Mouse (Mus musculus): ENCODE measurements around the gene Trim67. TPM values are rescaled to one million over a fixed set of nuclear protein-coding genes. Genes with fewer than 3 reads are reported as not detected.
"Not testable (repeated sequence)": the region's sequence is repeated elsewhere in the genome, so short reads cannot be mapped to it uniquely, and the experiment has no call there.

Trim67 gene
- polyA plus RNA-seq, 1 experiment from 2014 or later, result not detected

GRCm38 (mm10) chr8:124842929-124843328 lies 50.0 kb downstream of the Trim67 start:
- H3K36me3 ChIP-seq, result peaks cover 75% of the 10 kb centered on the region
- not testable (repeated sequence) for DNase-seq (ENCODE audit: low spot score); H3K27ac ChIP-seq; H3K4me1 ChIP-seq; H3K9me3 ChIP-seq (replicated peaks); H3K27me3 ChIP-seq (ENCODE audit: low read depth, poor library complexity, severe bottlenecking); H3K4me3 ChIP-seq
- WGBS, result 61% methylated on average over 1 of the region's 1 CpGs

GRCm38 (mm10) chr8:124845131-124845530 lies 52.2 kb downstream of the Trim67 start:
- Histone ChIP-seq H3K4me3 (no peak overlapping the region), H3K36me3 (peaks cover 53% of the 10 kb centered on the region), H3K9me3 (replicated peaks) (no peaks in the 10 kb centered on the region), H3K27ac (no peak overlapping the region), H3K4me1 (peaks cover 4% of the 10 kb centered on the region), H3K27me3 (ENCODE audit: low read depth, poor library complexity, severe bottlenecking) (no peaks in the 10 kb centered on the region)
- DNase-seq (ENCODE audit: low spot score), result no peak
- WGBS, result 71% methylated on average over 3 of the region's 3 CpGs

GRCm38 (mm10) chr8:124845573-124845972 lies 52.7 kb downstream of the Trim67 start:
- Histone ChIP-seq H3K27me3 (ENCODE audit: low read depth, poor library complexity, severe bottlenecking) (no peaks in the 10 kb centered on the region), H3K4me3 (no peak overlapping the region), H3K4me1 (peaks cover 4% of the 10 kb centered on the region), H3K9me3 (replicated peaks) (no peaks in the 10 kb centered on the region), H3K27ac (no peak overlapping the region), H3K36me3 (peaks cover 49% of the 10 kb centered on the region)
- DNase-seq (ENCODE audit: low spot score), result no peak
- 77% methylated on average over 5 of the region's 5 CpGs for WGBS

GRCm38 (mm10) chr8:124853511-124853910 lies 60.6 kb downstream of the Trim67 start:
- Histone ChIP-seq H3K4me3 (no peak overlapping the region), H3K36me3 (peaks cover 63% of the 10 kb centered on the region), H3K27ac (no peak overlapping the region), H3K4me1 (no peaks in the 10 kb centered on the region), H3K9me3 (replicated peaks) (no peaks in the 10 kb centered on the region; the same call in 1 of the 2 replicates), H3K27me3 (ENCODE audit: low read depth, poor library complexity, severe bottlenecking) (no peaks in the 10 kb centered on the region)
- DNase-seq (ENCODE audit: low spot score), result no peak
- WGBS, result 98% methylated on average over 1 of the region's 1 CpGs

GRCm38 (mm10) chr8:124859466-124859865 lies 66.6 kb downstream of the Trim67 start:
- H3K27me3 ChIP-seq (ENCODE audit: low read depth, poor library complexity, severe bottlenecking), result no peaks in the 10 kb centered on the region
- peaks cover 69% of the 10 kb centered on the region for H3K36me3 ChIP-seq
- peaks cover 12% of the 10 kb centered on the region for H3K4me1 ChIP-seq
- no peaks in the 10 kb centered on the region; the same call in 1 of the 2 replicates for H3K9me3 ChIP-seq (replicated peaks)
- DNase-seq (ENCODE audit: low spot score), result no peak
- H3K27ac ChIP-seq, result no peak overlapping the region
- no peak overlapping the region for H3K4me3 ChIP-seq

GRCm38 (mm10) chr8:124860188-124860587 lies 67.3 kb downstream of the Trim67 start:
- peaks cover 63% of the 10 kb centered on the region for H3K36me3 ChIP-seq
- no peak for DNase-seq (ENCODE audit: low spot score)
- 94% methylated on average over 3 of the region's 3 CpGs for WGBS
- no peak overlapping the region for H3K27ac ChIP-seq
- H3K9me3 ChIP-seq (replicated peaks), result no peaks in the 10 kb centered on the region; the same call in 1 of the 2 replicates
- H3K4me3 ChIP-seq, result no peak overlapping the region
- peaks cover 12% of the 10 kb centered on the region for H3K4me1 ChIP-seq
- H3K27me3 ChIP-seq (ENCODE audit: low read depth, poor library complexity, severe bottlenecking), result no peaks in the 10 kb centered on the region

GRCm38 (mm10) chr8:124862321-124863162 lies 69.7 kb downstream of the Trim67 start, which contains the start of the genes Gnpat and 2810004N23Rik:
Gene Gnpat (plus strand): TSS chr8:124863033.
Gene 2810004N23Rik (minus strand): TSS chr8:124863120.
- peak within 1 kb of the TSS; percentile 97 for H3K4me3 ChIP-seq
- no peaks in the 10 kb centered on the region for H3K9me3 ChIP-seq (replicated peaks)
- H3K27me3 ChIP-seq (ENCODE audit: low read depth, poor library complexity, severe bottlenecking), result no peaks in the 10 kb centered on the region
- DNase-seq (ENCODE audit: low spot score), result peak; percentile 100
- peaks cover 60% of the 10 kb centered on the region for H3K36me3 ChIP-seq
- H3K4me1 ChIP-seq, result peaks cover 12% of the 10 kb centered on the region
- peak within 1 kb of the TSS; percentile 99 for H3K27ac ChIP-seq
- WGBS, result 2% methylated on average over 55 of the region's 55 CpGs

- Histone ChIP-seq H3K4me3 (peak overlapping the region; percentile 97), H3K27me3 (ENCODE audit: low read depth, poor library complexity, severe bottlenecking) (no peaks in the 10 kb centered on the region), H3K9me3 (replicated peaks) (no peaks in the 10 kb centered on the region), H3K4me1 (peaks cover 12% of the 10 kb centered on the region), H3K27ac (peak overlapping the region; percentile 99), H3K36me3 (peaks cover 53% of the 10 kb centered on the region)
- under 1% methylated on average over 33 of the region's 33 CpGs for WGBS
- DNase-seq (ENCODE audit: low spot score), result no peak
Measured at GRCm38 (mm10) chr8:124863163-124863677, 70.3 kb downstream of the Trim67 start.

- Histone ChIP-seq H3K4me1 (peaks cover 12% of the 10 kb centered on the region), H3K9me3 (replicated peaks) (no peaks in the 10 kb centered on the region), H3K4me3 (peak overlapping the region; percentile 97), H3K36me3 (peaks cover 48% of the 10 kb centered on the region), H3K27me3 (ENCODE audit: low read depth, poor library complexity, severe bottlenecking) (no peaks in the 10 kb centered on the region), H3K27ac (peak overlapping the region; percentile 99)
- 20% methylated on average over 8 of the region's 8 CpGs for WGBS
- DNase-seq (ENCODE audit: low spot score), result peak; percentile 42
Measured at GRCm38 (mm10) chr8:124863729-124864128, 70.8 kb downstream of the Trim67 start.

- no peak for DNase-seq (ENCODE audit: low spot score)
- H3K4me3 ChIP-seq, result no peak overlapping the region
- H3K27ac ChIP-seq, result no peak overlapping the region
- H3K9me3 ChIP-seq (replicated peaks), result no peaks in the 10 kb centered on the region
- peaks cover 41% of the 10 kb centered on the region for H3K36me3 ChIP-seq
- 70% methylated on average over 3 of the region's 3 CpGs for WGBS
- peaks cover 9% of the 10 kb centered on the region for H3K4me1 ChIP-seq
- no peaks in the 10 kb centered on the region for H3K27me3 ChIP-seq (ENCODE audit: low read depth, poor library complexity, severe bottlenecking)
Measured at GRCm38 (mm10) chr8:124866669-124867068, 73.8 kb downstream of the Trim67 start.

GRCm38 (mm10) chr8:124867126-124867525 lies 74.2 kb downstream of the Trim67 start:
- Histone ChIP-seq H3K27ac (no peak overlapping the region), H3K9me3 (replicated peaks) (no peaks in the 10 kb centered on the region), H3K4me1 (peaks cover 6% of the 10 kb centered on the region), H3K36me3 (peaks cover 46% of the 10 kb centered on the region), H3K4me3 (no peak overlapping the region), H3K27me3 (ENCODE audit: low read depth, poor library complexity, severe bottlenecking) (no peaks in the 10 kb centered on the region)
- WGBS, result 38% methylated on average over 2 of the region's 2 CpGs
- no peak for DNase-seq (ENCODE audit: low spot score)

GRCm38 (mm10) chr8:124869708-124870107 lies 76.8 kb downstream of the Trim67 start:
- no peaks in the 10 kb centered on the region for H3K27me3 ChIP-seq (ENCODE audit: low read depth, poor library complexity, severe bottlenecking)
- no peak overlapping the region for H3K27ac ChIP-seq
- H3K36me3 ChIP-seq, result peaks cover 71% of the 10 kb centered on the region
- no peak for DNase-seq (ENCODE audit: low spot score)
- no peaks in the 10 kb centered on the region for H3K4me1 ChIP-seq
- H3K4me3 ChIP-seq, result no peak overlapping the region
- WGBS, result 86% methylated on average over 6 of the region's 6 CpGs
- no peaks in the 10 kb centered on the region for H3K9me3 ChIP-seq (replicated peaks)

- Histone ChIP-seq H3K27ac (no peak overlapping the region), H3K4me3 (no peak overlapping the region), H3K27me3 (ENCODE audit: low read depth, poor library complexity, severe bottlenecking) (no peaks in the 10 kb centered on the region), H3K9me3 (replicated peaks) (no peaks in the 10 kb centered on the region), H3K4me1 (no peaks in the 10 kb centered on the region), H3K36me3 (peaks cover 77% of the 10 kb centered on the region)
- DNase-seq (ENCODE audit: low spot score), result no peak
- 96% methylated on average over 7 of the region's 7 CpGs for WGBS
Measured at GRCm38 (mm10) chr8:124871474-124871873, 78.6 kb downstream of the Trim67 start.
